Mouse (Mus musculus) limb, embryonic 12.5 days (tissue): ENCODE results near the gene Mettl8. TPM values are rescaled to one million over a fixed set of nuclear protein-coding genes. Genes with fewer than 3 reads are reported as not detected.

ENCODE experiments used
- ATAC-seq: fragments of 200-750 bp; cut with Nextera tagmentation; 2 replicates; pipeline ENCODE4 v1.8.0; 2017; ENCODE audit warnings: low read depth, moderate TSS enrichment; ENCODE audit not compliant: insufficient number of reproducible peaks, insufficient read depth, low FRiP score, low TSS enrichment
- H3K27ac ChIP-seq: fragments of 300-500 bp; sonication (generic); 2 replicates; pipeline ENCODE4 v1.5.1; 2016; ENCODE audit warnings: mild to moderate bottlenecking, moderate library complexity
- H3K27me3 ChIP-seq: fragments of 300-500 bp; sonication (generic); 2 replicates; pipeline ENCODE4 v1.6.1; 2016; ENCODE audit warnings: mild to moderate bottlenecking, moderate library complexity
- H3K36me3 ChIP-seq: fragments of 300-500 bp; sonication (generic); 2 replicates; pipeline ENCODE4 v1.6.1; 2016; ENCODE audit warnings: mild to moderate bottlenecking, moderate library complexity
- H3K4me1 ChIP-seq: fragments of 300-500 bp; sonication (generic); replicated peaks from 2 replicates; pipeline ENCODE4 v1.6.1; 2016
- H3K4me2 ChIP-seq: fragments of 300-500 bp; sonication (generic); 2 replicates; pipeline ENCODE4 v1.6.1; 2016; ENCODE audit warnings: mild to moderate bottlenecking, moderate library complexity
- H3K4me3 ChIP-seq: fragments of 300-500 bp; sonication (generic); replicated peaks from 2 replicates; pipeline ENCODE4 v1.5.1; 2016; ENCODE audit warnings: mild to moderate bottlenecking
- H3K9ac ChIP-seq: fragments of 300-500 bp; sonication (generic); replicated peaks from 2 replicates; pipeline ENCODE4 v1.6.1; 2016; ENCODE audit warnings: mild to moderate bottlenecking, moderate library complexity
- H3K9me3 ChIP-seq: fragments of 300-500 bp; sonication (generic); 2 replicates; pipeline ENCODE4 v1.6.1; 2016; ENCODE audit warnings: mild to moderate bottlenecking, moderate library complexity
- WGBS: fragments of 180-500 bp; shearing (Covaris S2); methylation state at CpG from one replicate; pipeline ENCODE4 v1.1.7; 2016; 5-methylcytosine and 5-hydroxymethylcytosine counted together
- polyA plus RNA-seq: library from polyadenylated mRNA; unstranded; fragments of >200 nt; fragmentation: Nextera tagmentation; extraction: Ambion mirVana; gene quantifications from 2 replicates; pipeline ENCODE4 v1.2.1, GENCODE M21; 2016

Mettl8 gene
- polyA plus RNA-seq, 1 experiment from 2014 or later, result 18.1 TPM

DNA sequence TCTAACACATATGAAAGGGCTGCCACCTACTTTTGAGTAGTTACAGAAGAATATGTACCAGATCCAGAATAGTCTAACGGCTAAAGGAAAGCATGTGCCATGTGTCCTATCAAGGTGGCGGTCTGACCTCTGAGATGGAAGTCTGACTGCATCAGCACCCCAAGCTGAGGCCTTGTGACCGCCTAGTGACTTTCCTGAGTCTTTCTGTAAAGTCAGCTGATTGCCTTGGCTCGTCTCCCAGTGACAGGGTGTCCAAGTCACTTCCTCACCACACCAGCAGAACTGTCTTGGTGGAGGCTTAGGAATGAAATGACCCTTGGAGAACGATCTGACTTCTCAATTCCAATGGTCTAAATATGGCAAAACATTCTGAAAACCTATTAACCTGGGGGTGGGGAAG lies 77.1 kb downstream of the Mettl8 start:
- WGBS, result 82% methylated on average over 5 of the region's 5 CpGs
- H3K27me3 ChIP-seq, result no peaks in the 10 kb centered on the region
- no peak overlapping the region for H3K4me2 ChIP-seq
- H3K4me1 ChIP-seq, result 0 out of 2 replicates have a peak, but pooled peaks cover 5% of the 10 kb centered on the region
- H3K9me3 ChIP-seq, result no peaks in the 10 kb centered on the region
- no peak for ATAC-seq
- H3K27ac ChIP-seq, result no peak overlapping the region
- no peaks in the 10 kb centered on the region for H3K36me3 ChIP-seq
- H3K9ac ChIP-seq, result no peak overlapping the region
- no peak overlapping the region for H3K4me3 ChIP-seq

DNA sequence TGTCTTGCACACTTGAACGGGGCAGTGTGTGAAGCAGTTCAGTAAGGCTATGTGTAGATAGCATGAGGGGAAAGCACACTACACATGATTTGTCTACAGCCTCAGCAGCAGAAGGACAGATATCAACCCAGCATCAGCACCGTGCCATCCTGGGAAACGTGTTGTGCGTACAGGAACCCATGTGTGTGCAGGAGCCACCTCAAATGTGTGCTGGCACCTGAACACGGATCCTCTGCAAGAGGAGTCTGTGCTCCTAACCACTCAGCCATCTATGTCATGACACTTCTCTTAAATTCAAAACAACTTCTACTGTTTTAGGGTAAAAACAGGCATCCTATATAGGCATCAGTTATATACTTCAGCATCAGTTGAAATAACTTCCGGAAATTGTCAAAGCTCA lies 80.6 kb downstream of the Mettl8 start:
- Histone ChIP-seq H3K9me3 (no peaks in the 10 kb centered on the region), H3K9ac (no peak overlapping the region), H3K4me2 (no peak overlapping the region), H3K27me3 (no peaks in the 10 kb centered on the region), H3K4me1 (no peaks in the 10 kb centered on the region), H3K27ac (no peak overlapping the region), H3K4me3 (no peak overlapping the region), H3K36me3 (no peaks in the 10 kb centered on the region)
- WGBS, result 92% methylated on average over 6 of the region's 6 CpGs
- ATAC-seq, result no peak

DNA sequence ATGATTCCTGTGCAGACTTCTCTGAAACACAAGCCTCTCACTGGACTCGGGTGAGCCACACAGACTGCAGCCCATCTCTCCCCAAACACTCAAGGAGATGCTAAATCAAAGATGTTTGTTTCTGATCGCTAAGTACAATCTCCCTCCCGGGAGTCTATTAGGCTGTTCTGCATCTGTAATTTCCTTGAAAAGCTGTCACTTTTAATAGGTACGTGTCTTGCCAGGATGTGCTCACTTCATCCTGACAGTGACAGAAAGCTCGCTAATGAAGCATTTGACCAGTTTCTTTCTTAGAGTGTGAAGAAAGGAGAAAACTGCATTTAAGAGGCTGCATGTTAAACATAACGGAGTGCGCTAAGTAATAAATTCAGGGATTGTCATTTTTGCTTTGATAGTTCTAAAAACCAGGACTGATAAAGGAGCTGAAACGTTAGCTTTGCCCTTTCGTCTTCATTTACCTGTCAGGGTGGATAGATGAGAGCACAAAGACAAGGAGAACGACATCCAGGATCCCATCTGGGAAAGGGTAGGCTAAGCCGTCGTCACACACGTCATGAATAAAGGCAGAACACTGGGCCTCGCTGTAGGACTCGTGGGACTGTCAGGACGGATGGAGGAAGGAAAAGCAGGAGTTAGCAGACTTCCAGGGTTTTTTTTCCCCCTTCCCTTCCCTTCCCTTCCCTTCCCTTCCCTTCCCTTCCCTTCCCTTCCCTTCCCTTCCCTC lies 82.4 kb downstream of the Mettl8 start:
- Histone ChIP-seq H3K27ac (no peak overlapping the region), H3K4me2 (no peak overlapping the region), H3K36me3 (no peaks in the 10 kb centered on the region), H3K9ac (no peak overlapping the region), H3K27me3 (no peaks in the 10 kb centered on the region), H3K4me1 (no peaks in the 10 kb centered on the region), H3K4me3 (no peak overlapping the region), H3K9me3 (no peaks in the 10 kb centered on the region)
- WGBS, result 69% methylated on average over 16 of the region's 16 CpGs
- no peak for ATAC-seq

DNA sequence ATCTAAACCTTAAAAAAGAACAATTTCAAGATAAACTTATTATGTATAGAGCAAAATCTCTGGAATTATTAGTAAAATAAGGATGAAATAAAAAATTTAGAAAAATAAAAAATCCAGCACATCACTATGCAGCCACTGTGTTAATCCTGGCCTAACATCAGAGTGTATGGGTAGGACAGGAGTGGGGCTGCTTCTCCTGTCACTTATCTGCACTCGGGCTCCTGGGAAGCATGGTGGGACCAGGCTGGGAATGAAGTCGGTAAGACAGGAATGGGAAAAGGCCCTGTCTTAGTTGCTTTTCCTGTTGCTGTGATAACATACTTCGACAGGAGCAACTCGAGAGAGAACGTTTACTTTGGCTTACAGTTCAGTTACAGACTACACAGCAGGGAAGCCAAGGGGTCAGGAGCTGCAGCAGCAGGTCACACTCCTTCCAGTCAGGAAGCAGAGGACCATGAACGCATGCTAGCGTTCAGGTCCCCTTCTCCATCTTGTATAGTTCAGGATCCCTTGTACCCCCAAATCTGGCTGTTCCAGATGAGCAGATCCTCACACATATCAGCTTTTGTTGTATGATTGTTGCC lies 85.1 kb downstream of the Mettl8 start:
- WGBS, result 68% methylated on average over 7 of the region's 7 CpGs
- Histone ChIP-seq H3K27me3 (no peaks in the 10 kb centered on the region), H3K27ac (no peak overlapping the region), H3K4me2 (no peak overlapping the region), H3K9me3 (no peaks in the 10 kb centered on the region), H3K4me1 (no peaks in the 10 kb centered on the region), H3K4me3 (no peak overlapping the region), H3K36me3 (peaks cover under 1% of the 10 kb centered on the region; the same call in 1 of the 2 replicates), H3K9ac (no peak overlapping the region)
- ATAC-seq, result no peak

DNA sequence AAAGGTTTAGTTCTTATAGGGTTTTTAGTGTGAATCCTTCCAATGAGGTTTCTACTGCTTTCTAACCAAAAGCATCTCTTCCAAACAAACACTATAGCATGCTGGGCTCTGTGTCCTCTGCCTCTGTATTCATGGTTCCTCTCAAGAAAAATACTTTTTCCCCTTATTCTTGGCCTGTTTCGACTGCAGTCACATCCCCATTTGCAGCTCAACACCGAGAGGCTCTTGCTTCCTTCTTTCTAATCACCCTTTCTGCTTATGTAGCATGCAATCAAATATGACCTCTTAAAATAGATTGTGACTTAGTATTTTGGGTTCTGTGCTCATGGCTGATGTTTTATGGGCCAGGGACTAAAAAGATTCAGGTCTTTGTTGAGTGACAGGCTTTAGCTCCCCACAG lies 87.1 kb downstream of the Mettl8 start:
- no peak overlapping the region for H3K4me2 ChIP-seq
- peaks cover 10% of the 10 kb centered on the region; the same call in 1 of the 2 replicates for H3K36me3 ChIP-seq
- H3K4me3 ChIP-seq, result no peak overlapping the region
- no peaks in the 10 kb centered on the region for H3K9me3 ChIP-seq
- no peak overlapping the region for H3K9ac ChIP-seq
- no peaks in the 10 kb centered on the region for H3K4me1 ChIP-seq
- no peak overlapping the region for H3K27ac ChIP-seq
- no peaks in the 10 kb centered on the region for H3K27me3 ChIP-seq
- ATAC-seq, result no peak
- WGBS, result 90% methylated on average over 2 of the region's 2 CpGs

DNA sequence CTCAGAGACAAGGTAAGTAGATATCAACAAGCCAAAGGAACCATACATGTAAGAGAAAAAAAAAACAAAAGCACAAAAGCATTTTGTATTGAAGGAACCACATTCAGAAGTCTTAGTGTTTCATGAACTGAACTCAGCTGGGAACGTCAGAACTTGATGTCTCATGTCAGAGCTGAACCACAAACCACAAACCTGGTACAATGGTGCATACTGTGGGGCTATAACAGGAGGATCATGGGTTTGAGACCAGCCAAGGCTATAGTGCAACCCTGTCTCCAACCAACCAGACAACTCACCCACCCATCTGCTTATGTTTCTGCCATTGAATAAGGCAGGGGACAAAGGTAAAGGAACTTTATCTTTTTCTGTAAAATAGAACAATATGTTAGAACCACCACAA lies 88.2 kb downstream of the Mettl8 start:
- Histone ChIP-seq H3K4me2 (no peak overlapping the region), H3K4me3 (no peak overlapping the region), H3K27me3 (no peaks in the 10 kb centered on the region), H3K9ac (no peak overlapping the region), H3K27ac (no peak overlapping the region), H3K4me1 (no peaks in the 10 kb centered on the region), H3K9me3 (no peaks in the 10 kb centered on the region), H3K36me3 (peaks cover 10% of the 10 kb centered on the region; the same call in 1 of the 2 replicates)
- ATAC-seq, result no peak
- 74% methylated on average over 1 of the region's 1 CpGs for WGBS

DNA sequence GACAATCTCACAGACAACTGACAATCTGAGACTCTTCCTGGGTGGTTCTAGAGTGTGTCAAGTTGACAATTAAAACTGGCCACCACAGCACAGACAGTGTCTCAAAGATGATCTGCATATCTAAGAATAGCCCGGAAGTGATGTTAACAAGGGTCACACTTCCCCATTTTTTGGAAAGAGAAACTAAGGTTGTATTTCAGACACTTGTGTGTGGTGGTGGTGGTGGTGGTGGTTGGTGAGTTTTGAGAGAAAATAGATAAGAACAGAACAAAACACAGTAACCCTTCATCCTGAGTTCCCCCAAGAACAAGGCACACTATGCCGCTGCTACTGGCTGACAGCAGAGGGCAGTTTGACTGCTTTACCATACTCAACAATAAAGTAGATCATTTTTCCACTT lies 90.6 kb downstream of the Mettl8 start:
- H3K9me3 ChIP-seq, result no peaks in the 10 kb centered on the region
- WGBS, result 90% methylated on average over 2 of the region's 2 CpGs
- no peak overlapping the region for H3K9ac ChIP-seq
- H3K27me3 ChIP-seq, result no peaks in the 10 kb centered on the region
- no peaks in the 10 kb centered on the region for H3K4me1 ChIP-seq
- no peak overlapping the region for H3K4me2 ChIP-seq
- H3K4me3 ChIP-seq, result no peak overlapping the region
- ATAC-seq, result no peak
- no peak overlapping the region for H3K27ac ChIP-seq
- peaks cover 10% of the 10 kb centered on the region; the same call in 1 of the 2 replicates for H3K36me3 ChIP-seq

DNA sequence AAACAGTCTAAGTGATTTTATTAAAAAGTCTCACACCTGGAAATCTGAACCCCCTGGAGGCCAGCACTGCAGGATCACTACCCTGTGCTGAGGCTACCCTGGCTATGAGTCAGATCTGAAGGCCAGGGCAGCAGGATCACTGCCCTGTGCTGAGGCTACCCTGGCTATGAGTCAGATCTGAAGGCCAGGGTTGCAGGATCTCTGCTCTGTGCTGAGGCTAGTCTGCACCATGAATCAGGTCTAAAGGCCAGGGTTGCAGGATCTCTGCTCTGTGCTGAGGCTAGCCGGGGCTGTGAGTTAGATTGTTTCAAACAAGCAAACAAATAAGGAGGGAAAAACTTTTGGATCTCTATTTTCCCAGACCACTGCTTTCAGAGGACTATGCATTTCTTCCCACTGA lies 92.5 kb downstream of the Mettl8 start:
- Histone ChIP-seq H3K9ac (no peak overlapping the region), H3K4me1 (0 out of 2 replicates have a peak, but pooled peaks cover 4% of the 10 kb centered on the region), H3K27me3 (no peaks in the 10 kb centered on the region), H3K27ac (no peak overlapping the region), H3K4me3 (no peak overlapping the region), H3K9me3 (no peaks in the 10 kb centered on the region), H3K36me3 (peaks cover 10% of the 10 kb centered on the region; the same call in 1 of the 2 replicates), H3K4me2 (no peak overlapping the region)
- WGBS, result 87% methylated on average over 1 of the region's 1 CpGs
- ATAC-seq, result no peak

DNA sequence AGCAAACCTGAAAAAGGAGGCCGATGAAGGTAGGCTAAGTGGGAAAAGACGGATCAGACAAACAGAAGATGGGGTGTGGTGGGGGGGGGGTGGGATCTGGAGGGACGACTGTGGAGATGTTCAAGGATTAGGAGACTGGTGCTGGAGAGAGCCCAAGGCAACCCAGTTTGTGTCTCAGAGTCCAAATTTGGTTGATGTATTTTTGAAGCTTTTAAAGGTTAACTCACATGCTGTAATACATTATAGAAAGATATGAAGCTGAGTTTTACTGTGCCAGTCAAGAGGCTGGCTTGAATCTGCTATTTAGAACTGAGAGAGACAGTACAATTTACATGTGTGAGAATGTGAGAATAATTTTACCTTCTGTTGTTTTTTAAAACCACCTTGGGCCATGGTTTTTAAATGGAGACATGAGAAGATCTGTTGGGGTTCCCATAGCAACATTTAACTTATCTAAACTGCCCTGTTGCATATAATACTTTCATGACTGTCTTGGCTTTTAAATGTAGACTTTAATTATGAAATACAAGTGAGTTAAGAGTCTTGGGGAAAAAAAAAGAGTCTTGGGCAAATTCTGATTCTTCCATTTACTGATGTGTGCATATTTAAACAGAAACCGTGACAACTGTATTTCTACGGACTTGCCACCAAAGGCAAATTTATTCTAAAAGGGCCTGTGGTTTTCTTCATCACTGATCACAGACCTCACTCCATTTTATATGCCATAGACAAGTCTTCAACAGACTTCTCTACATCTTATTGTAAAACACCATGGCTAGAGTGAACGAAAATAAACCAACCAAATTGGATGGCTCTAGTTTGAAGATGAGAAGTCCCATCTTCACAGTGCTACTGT lies 94.1 kb downstream of the Mettl8 start:
- 82% methylated on average over 6 of the region's 6 CpGs for WGBS
- ATAC-seq, result no peak
- no peak overlapping the region for H3K4me2 ChIP-seq
- H3K9me3 ChIP-seq, result no peaks in the 10 kb centered on the region
- H3K9ac ChIP-seq, result no peak overlapping the region
- no peak overlapping the region for H3K27ac ChIP-seq
- H3K4me1 ChIP-seq, result 0 out of 2 replicates have a peak, but pooled peaks cover 4% of the 10 kb centered on the region
- H3K4me3 ChIP-seq, result no peak overlapping the region
- H3K27me3 ChIP-seq, result no peaks in the 10 kb centered on the region
- peaks cover 10% of the 10 kb centered on the region; the same call in 1 of the 2 replicates for H3K36me3 ChIP-seq

DNA sequence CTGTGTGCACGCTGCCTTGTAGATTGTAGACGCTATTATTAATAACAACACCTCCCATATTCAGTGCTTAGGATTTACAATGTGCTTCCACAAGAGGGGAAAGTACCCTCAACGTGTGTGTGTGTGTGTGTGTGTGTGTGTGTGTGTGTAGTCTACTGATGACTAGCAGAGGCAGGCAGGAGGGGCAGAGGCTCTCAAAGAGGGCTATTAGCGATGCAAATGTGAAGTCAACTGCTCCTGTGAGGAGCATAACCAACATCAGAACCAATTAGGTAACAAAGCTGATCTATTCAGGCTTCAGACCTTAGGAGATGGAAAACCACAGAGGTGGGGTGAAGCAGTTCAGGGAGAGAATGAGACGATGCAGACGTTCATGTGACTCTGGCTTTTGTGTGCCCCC lies 95.3 kb downstream of the Mettl8 start:
- no peak overlapping the region for H3K4me2 ChIP-seq
- no peaks in the 10 kb centered on the region for H3K27me3 ChIP-seq
- no peak overlapping the region for H3K9ac ChIP-seq
- peaks cover 9% of the 10 kb centered on the region; the same call in 1 of the 2 replicates for H3K36me3 ChIP-seq
- H3K4me3 ChIP-seq, result no peak overlapping the region
- H3K27ac ChIP-seq, result no peak overlapping the region
- 79% methylated on average over 6 of the region's 6 CpGs for WGBS
- H3K4me1 ChIP-seq, result 0 out of 2 replicates have a peak, but pooled peaks cover 4% of the 10 kb centered on the region
- ATAC-seq, result no peak
- no peaks in the 10 kb centered on the region for H3K9me3 ChIP-seq

DNA sequence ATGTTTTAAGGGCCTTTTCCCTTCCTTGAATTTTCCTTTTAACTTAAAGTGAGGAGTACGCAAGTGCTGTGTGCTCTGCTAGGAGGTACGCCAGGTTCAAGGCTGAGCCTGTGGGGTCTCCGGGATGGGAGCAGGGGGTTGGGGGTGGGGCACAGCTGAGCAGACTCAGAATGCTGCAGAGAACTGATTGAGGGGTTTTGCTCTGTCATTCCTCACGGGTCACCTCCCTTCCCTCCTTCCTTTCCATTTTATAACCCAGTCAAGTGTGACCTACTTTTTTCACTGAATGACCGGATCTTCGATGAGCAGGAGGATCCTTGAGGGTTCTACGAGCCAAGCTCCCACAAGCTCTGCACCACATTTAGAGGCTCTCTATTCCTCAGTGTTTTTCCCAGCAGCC lies 96.0 kb downstream of the Mettl8 start:
- 59% methylated on average over 7 of the region's 7 CpGs for WGBS
- H3K27ac ChIP-seq, result no peak overlapping the region
- no peaks in the 10 kb centered on the region for H3K9me3 ChIP-seq
- ATAC-seq, result no peak
- H3K4me1 ChIP-seq, result 0 out of 2 replicates have a peak, but pooled peaks cover 4% of the 10 kb centered on the region
- H3K9ac ChIP-seq, result no peak overlapping the region
- H3K27me3 ChIP-seq, result no peaks in the 10 kb centered on the region
- peaks cover 1% of the 10 kb centered on the region; the same call in 1 of the 2 replicates for H3K36me3 ChIP-seq
- H3K4me3 ChIP-seq, result no peak overlapping the region
- H3K4me2 ChIP-seq, result no peak overlapping the region
